Mouse (Mus musculus) right cerebral cortex, postnatal 36 days (tissue): ENCODE data around the gene Rasgrp3.

ENCODE experiments used
- DNase-seq, 2 experiments: peaks; one replicate each; pipeline ENCODE4 v3.0.0; 2022; ENCODE audit warnings: low spot score in 2 of 2, mixed read lengths in 1 of 2

Gene Rasgrp3

DNA sequence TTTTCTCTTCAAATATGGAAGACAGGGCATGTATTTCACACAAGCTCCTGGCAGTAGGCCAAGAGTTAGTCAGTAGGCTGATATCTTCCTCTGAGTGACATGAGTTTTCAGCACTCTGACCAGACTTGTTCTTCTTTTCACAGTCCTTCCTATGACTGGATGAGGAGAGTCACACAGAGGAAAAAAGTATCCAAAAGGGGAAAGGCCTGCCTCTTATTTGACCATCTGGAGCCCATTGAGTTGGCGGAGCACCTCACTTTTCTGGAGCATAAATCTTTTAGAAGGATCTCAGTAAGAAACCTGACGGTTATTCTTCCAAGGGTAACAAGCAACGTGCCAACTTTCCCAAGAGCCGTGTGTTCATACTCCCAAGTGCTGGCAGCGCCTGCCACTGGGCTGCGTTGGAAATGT is 62.5 kb downstream of the Rasgrp3 start:
- no peak for DNase-seq

DNA sequence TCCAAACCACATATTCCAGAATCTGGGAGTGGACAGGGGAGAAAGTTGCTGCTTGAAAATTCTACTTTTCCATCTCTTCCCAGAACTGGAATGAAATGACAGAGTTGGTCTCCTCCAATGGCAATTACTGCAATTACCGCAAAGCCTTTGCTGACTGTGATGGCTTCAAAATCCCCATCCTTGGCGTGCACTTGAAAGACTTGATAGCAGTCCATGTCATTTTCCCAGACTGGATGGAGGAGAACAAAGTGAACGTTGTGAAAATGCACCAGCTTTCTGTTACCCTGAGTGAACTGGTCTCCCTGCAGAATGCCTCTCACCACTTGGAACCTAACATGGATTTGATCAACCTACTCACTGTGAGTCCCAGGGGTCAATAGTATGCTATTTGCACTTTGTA is 67.3 kb downstream of the Rasgrp3 start:
- DNase-seq: no peak

DNA sequence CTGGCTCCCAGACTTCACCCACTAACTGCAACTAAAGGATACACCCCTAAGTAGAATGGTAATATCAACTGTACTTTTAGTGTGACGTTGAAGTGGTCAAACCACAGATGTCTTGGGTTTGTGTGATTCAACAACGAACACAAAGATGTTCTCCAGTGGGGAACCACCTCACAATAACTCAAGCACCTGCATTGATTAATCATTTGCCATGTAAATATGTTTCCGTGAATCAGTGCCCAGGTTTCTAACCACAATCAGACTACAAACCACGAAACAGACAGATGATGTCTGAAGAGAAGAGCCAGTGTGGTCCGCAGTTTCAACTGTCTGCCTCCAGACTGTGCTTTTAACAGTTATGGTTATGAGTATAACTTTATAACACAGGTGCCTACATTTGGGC is 69.4 kb downstream of the Rasgrp3 start:
- DNase-seq: no peak

DNA sequence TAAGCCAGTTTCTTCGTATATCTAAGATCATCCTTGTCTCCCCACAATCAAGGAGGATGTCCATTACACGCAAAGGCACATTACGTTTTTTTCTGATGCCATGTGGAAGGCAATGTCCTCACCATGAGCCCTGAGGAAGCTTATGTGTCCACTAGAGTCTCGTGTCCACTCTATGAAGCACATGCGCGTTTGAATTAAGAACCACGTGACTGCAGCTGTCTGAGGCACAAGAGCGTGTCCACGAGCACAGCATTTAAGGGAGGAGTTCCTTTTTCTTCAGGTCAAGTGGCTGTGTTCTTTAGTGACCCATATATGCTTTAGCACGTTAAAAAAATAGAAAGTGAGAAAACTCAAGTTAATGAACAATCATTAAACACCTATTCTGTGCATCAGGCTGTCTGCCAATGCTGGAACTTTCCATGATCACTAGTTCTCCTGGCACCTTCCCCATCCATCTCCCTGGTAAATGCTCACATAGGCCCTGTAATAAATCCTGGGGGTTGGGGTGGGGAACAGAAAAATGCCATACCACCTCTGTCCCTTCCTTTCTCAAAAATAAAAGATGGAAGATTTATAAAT is 70.5 kb downstream of the Rasgrp3 start:
- DNase-seq: no peak

DNA sequence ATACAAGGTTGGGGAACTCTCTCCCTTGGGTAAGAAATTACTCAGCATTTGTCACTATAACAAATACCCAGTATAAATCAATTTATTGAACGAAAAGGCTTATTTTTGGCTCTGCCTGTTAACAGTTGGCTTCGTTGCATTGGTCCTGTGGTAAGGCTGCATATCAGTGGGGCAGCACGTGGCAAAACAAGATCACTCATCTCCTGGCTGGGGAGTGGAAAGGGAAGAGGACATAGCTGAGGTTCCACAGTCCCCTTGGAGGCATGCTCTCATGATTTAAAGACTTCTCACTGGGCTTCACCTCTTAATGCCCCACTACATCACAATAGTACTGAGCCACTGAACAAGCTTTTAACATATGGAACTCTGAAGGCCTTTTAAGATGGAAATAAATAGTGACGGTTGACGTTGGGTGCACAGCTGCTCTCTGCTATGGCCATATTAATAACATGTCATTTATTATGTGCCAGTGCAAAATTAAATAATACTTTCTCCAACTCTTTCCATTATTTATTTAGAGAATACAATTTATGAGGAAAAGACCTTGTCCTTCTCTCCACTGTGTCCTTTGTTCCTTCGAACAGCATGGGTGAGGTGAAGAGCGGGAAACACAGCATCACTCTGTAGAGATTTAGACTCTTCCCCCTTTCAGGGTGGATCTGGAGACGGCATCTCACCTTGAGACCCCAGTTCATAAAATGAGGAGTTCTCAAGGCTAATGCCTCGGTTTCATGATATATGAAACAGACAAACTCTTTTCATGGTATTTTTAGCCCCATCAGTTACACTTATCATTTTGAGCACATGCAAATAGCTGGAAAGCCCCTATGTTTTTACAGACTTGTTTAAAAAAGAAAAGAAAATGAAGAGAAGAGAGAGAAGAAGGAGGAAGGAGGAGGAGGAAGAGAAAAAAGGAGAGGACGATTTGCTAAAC is 71.3 kb downstream of the Rasgrp3 start:
- no peak for DNase-seq

DNA sequence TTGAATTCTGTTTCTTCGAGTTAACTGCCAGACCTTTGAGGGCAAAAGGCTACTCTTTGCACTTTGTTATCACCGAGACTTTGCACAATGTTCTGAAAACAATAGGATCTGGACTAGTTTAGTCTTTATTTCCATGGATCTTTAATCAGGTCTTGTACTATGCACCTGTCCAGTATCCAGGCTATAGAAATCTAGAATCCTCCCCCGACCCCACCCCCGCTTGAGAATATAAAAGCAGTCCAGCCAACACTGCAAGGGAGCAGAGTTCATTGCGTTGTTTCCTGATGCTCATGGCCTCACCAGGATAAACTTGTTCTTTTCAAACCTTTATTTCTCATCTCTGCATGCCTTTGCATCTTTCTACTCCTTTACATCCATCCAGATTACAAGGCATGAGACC is 73.6 kb downstream of the Rasgrp3 start:
- no peak for DNase-seq

DNA sequence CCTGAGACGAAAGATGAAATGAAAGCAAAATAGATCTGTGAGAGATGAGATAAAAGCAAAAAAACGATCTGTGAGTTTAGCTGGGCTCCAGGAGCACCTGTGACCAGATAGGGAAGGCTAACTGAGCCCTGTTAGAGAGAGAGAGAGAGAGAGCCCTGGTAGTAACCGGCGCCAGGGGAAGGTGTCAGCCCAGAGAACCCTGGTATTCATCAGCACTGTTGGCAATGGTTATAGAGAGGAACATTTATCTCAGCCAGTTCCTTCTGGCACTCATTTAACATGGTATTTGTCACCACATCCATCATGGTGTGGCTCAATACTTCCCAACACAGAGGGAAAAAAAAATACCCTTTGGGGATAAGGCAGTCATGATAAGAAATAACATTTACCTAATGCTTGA is 80.9 kb downstream of the Rasgrp3 start:
- DNase-seq: no peak

DNA sequence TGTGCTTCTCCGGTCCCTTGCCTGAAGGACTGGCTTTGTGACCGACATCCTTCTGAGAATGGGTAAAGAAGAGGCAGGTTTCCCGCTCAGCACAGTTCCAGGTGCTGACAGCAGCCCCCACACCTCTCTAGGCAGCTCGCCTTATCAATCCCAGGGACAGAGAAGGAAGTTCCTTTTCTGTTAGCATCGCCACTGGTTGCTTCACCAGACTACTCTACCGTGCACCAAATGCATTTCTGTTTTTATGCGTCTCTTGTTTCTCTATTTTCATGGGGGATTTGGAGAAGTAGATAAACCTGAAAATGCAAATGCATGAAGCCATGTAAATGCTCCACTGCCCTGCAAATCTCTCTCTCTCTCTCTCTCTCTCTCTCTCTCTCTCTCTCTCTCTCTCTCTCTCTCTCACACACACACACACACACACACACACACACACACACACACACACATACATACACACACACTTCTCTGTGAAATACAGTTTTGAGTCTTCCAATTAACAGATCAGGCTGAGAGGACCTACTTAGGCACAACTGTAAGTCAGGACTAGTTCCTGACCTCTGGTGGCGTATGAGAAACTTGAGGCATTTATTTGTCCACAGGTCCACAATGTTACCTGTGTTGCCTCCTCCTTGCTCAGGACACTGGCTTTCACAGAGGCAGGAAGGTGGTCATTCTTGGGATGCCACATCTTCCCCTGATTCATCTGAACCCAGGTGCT is 82.6 kb downstream of the Rasgrp3 start:
- DNase-seq: no peak

DNA sequence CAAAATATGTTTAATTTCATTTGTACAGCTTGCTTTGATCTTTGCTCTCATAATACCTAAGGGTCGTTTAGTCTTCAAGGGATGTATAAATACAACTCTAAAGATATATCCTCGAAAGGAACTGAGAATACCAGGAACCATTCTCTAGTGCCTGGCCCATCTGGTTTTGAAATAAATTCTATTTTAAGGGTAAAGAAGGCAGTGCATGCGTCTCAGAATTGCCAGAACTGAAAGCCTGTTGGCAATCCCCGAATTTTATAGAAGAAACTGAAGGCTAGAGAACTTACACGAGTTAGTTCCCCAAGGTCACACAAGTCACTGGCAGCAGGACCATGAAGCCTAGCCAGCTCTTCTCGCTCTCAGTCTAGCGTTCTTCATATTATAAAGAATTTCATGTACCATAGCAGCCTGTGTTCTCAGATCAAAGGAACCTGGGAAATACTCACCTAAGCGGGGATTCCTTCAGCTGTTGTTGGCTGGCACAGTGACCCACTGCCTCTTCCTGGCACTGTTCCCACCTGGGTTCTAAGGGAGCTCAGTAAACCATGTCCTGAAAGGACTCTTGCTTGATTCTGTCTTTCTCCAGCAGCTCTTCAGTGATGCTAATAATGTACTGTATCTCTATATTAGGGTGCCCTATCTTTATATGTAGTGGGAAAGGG is 83.7 kb downstream of the Rasgrp3 start:
- DNase-seq: no peak

DNA sequence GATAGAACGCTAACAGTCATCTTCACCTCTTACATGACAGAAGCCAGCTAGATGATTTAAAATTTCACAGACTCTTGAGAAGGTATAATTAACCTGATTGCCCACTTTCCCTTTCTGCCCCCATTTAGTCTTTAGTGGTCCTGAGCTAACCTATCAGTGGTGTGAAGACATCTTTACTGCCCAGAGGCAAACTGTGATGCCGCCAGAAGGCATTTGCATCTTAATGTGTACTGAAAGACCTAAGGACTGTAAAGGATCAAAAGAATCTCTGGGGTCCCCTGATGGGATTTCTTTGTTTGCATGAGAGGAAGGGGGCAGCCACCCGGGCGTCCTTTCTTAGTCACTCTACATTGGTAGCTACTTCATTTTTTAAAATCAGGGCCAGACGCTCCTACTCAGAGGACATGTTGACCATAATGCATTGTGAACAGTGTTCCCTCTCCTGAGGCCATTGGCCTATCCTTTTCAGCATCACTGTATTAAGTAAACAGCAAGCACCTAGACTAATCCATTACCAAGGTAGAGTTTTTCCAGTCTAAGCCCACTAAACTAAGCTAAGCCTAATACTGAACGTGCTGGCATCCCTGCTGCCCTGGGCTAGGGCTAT is 85.6 kb downstream of the Rasgrp3 start:
- DNase-seq: no peak

DNA sequence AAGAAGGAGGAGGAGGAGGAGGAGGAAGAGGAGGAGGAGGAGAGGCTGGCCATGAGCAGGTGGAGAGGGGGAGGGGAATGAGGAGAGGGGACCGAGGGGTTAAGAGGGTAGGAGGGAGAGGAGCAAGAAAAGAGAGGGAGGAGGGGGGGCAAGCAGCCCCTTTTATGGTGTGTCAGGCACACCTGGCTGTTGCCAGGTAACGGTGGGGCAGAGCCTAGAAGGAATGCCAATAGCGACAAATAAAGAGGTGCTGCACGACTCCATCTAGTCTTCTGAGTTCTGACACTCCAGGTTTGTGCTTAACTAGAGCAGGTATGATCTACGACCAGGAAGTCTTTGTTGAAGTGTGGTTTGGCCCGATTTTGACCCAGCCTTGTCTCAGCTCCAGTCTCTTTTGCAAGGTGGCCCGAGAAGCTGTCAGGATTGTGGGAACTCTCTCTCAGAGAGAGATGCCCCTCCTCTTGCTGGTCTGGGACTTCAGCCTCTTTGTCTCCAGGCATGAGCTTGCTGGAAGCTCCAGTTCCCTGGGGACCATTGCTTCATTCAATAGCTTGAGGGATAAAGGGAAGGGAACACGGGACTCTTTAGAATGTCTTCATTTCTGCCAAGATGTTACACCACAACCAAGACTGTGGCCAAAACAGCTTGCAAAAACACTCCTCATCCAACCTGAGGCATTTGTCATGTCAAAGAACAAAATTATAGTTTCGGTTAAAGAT is 86.8 kb downstream of the Rasgrp3 start:
- no peak for DNase-seq

DNA sequence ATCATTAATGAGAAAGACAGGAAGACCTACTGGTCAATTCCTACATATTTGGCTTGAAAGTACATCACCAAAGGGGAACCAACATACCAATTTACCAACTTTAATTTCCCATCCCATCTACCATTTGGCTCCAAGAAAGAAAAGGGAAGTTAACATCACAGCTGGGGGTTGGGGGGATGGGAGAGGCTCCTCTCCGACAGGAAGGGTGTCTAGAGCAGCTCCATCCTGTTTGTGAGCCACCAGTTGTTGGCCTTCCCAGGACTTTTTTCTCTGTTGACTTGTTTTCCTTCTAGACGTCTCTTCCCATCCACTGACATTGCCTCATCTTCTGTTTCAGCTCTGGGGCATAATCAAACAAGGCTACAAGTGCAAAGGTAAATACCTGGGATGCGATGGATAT is 88.1 kb downstream of the Rasgrp3 start:
- no peak for DNase-seq

DNA sequence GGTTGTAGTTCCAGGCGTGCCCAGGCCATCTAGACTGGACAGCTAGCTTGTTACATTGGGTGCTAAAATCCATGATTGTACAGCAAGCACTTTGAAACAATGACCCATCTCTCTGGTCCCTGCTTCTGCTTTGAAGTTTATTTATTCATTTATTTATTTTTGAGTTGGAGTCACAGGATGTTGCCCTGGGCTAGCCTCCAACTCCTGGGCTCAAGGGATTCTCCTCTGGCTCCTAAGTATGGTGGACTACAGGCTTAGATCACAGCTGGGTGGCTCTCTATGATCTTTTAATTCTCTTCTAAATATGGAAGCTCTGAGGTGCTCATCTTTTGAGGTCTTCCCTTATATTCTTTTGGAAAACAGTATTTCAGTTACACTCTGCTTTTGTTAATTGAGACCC is 90.7 kb downstream of the Rasgrp3 start:
- no peak for DNase-seq

DNA sequence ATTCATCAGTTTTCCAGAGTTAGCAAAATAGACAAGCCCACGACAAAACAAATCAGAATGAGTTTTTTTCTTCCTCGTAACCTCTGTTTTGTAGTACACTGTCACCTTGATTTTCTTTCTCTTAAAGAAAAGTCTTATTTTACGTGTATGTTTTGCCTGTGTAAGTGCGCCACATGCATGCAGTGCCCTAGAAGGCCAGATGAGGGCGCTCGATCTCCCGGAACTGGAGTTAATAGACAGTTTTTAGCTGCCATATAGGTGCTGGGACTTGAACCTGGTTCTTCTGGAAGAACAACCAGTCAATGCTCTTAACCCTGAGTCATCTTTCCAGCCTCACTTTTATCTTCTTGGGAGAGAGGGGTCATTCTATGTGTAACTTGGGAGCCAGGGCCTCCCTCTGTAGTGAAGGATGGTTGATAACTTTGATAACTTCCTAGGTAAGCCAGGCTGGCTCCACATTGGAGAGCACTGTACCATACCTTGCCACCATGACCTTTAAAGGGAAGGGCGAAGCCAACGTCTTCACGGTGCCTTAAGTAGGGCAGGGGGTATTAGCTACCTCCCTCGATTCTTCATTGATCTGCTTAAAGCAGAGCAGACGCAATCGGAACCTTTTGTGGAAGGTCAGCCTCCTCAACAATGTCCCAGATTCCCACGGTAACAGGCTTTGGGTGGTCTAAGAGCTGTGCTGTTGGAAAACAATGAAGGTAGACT is 93.7 kb downstream of the Rasgrp3 start:
- DNase-seq: no peak

DNA sequence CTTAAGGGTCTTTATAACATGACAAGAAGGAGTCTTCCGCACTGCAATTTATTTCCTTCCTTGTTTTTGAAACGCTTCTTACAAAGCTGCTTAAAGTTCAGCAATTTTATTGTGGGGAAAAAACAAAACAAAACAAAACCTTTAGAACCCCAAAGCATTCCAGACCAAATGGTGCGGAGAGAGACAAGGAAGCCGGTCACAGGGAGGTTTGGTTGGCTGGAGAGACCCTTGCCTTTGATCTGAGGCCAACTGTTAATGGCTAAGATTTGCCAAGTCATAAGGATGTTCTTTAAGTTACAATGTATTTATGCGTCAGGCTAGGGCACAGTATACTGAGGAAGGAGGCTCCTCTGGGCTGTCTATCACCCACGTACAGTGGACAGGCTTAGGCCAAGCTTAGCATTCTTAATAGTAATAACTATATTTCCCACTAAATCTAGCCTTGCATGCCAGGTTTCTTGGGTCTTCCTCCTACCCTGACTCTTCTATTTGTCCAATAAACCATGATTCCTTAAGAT is 96.8 kb downstream of the Rasgrp3 start:
- DNase-seq: no peak

DNA sequence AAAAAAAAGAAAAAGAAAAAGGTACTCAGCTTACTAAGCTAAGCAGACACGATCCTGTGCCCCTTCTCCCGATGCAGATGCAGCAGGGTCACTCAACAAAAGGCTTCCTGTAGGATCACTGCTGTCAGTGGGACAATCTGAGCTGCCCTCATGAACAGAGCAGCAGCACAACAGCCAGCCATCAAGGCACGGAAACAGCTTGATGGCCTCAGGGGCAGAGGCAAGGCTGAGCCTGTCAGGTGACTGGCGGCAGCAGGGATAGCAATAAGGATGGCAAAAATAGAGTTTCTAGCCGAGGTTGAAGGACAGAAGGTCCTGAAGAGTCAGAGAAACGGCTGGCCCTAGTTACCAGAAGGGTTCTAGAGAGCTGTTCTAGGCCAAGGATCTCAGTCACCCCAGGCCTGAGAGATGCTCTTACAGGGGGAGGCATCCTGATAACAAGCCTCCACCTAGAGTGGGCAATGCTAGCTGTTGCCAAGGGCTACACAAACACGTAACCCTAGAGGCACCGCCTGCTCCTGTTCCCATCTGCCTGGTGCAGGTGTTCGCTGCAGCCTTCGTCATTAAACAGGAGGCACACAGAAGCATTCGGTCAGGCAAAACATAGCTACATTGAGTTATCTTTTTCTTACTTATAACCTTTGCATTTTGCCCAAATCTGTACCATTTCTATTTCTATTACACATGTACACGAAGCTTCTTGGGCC is 98.8 kb downstream of the Rasgrp3 start:
- DNase-seq: no peak

DNA sequence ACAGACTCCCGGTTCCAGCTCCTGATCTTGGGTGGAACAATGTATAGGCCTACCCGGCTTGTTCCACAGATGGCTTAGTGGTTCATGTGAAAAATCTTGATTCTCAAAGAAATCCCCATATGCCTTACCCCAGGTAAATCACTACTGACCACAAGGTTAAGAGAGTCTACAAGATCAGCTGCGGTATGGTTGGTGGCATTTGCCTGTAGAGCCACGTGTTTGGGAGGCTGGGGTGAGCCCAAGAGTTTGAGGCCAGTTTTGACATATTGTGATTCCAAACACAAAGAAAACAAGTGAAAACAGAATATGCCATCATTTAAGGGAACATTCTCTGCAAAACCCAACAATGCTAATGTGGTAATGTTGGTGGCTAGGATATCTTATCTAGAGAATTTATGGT is 99.9 kb downstream of the Rasgrp3 start:
- no peak for DNase-seq

DNA sequence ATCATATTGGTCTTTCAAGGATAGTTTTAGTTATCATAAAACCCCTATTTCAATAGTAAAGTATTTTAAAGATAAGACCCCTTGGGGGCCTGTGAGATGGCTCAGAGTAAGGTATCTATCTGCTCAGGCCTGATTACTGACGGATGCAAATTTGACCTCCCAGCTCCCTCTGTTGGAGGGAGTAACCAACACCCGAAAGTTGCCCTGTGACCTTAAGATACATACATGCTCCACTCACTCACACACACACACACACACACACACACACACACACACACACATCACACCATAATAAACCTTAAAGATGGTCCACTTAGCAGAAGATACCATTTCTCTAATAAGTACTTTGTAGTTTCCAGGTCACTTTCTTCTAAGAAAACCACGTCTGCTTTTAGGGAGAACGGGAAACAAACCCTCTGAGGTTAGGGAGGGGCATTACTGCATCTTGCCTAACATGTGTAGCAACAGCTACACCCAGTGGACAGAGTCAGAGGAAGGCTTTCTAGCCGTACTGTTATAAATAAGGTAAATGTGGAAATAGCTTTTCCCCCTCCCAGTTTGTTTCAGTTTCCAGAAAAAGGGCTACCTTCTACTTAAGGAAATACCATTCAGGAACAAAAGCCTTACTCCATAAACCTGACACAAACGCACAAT is 100.8 kb downstream of the Rasgrp3 start:
- DNase-seq: peak in 1 of 2 experiments; percentile 42

DNA sequence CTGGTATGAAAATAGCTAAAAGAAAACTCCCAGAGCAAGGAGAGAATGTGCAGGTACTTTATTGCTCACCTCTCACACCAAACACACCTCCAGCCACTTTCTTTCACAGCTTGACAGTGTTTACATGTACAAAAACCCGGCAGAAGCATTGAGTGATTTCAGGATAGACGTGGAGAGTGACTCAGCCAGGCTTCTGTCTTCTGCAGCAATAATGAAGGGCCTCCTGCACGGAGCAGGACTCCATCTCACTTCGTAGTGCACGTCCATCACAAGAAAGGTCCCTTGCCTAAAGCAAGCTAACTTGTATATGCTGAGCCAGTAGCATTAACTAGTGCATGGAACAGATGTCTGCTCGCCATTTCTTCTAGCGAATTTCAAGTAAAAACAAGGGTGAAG is 101.4 kb downstream of the Rasgrp3 start:
- no peak for DNase-seq
